Mouse (Mus musculus) bone marrow macrophage, adult 2 months (primary cell): ENCODE data around the gene Scaper. TPM values are rescaled to one million over a fixed set of nuclear protein-coding genes. Genes with fewer than 3 reads are reported as not detected.

ENCODE experiments used
- H3K27ac ChIP-seq: 2 replicates; pipeline ENCODE4 v1.5.1; 2012; ENCODE audit warnings: low read depth, low read length; ENCODE audit not compliant: insufficient read depth
- H3K4me1 ChIP-seq: 2 replicates; pipeline ENCODE4 v1.6.1; 2012; ENCODE audit warnings: low read length; ENCODE audit not compliant: control insufficient read depth, insufficient read depth
- H3K4me3 ChIP-seq: 2 replicates; pipeline ENCODE4 v1.5.1; 2012; ENCODE audit warnings: mild to moderate bottlenecking, low read length, moderate library complexity; ENCODE audit not compliant: insufficient read depth
- CTCF ChIP-seq: IDR thresholded peaks from 2 replicates; pipeline ENCODE4 v1.5.1; 2012; ENCODE audit warnings: low read depth, mild to moderate bottlenecking, low read length, moderate library complexity
- POLR2A ChIP-seq: IDR thresholded peaks from 2 replicates; pipeline ENCODE4 v1.6.1; 2012; ENCODE audit warnings: mild to moderate bottlenecking, low read depth, low read length, borderline replicate concordance
- polyA plus RNA-seq: library from polyadenylated mRNA; stranded (reverse); fragments of >200 nt; gene quantifications from 2 replicates; pipeline ENCODE4 v1.2.4, GENCODE M21; 2012; ENCODE audit not compliant: missing spikeins, insufficient read depth, insufficient read length

The Scaper gene
- polyA plus RNA-seq, 1 experiment, result 11.6 TPM

GRCm38 (mm10) chr9:55549302-55549890 is 388.5 kb downstream of the Scaper start:
- TF ChIP-seq POLR2A (no peak), CTCF (no peak)
- H3K4me1 ChIP-seq, result no peaks in the 10 kb centered on the region; the same call in 1 of the 2 replicates
- H3K4me3 ChIP-seq, result no peak overlapping the region
- H3K27ac ChIP-seq, result no peak overlapping the region

DNA sequence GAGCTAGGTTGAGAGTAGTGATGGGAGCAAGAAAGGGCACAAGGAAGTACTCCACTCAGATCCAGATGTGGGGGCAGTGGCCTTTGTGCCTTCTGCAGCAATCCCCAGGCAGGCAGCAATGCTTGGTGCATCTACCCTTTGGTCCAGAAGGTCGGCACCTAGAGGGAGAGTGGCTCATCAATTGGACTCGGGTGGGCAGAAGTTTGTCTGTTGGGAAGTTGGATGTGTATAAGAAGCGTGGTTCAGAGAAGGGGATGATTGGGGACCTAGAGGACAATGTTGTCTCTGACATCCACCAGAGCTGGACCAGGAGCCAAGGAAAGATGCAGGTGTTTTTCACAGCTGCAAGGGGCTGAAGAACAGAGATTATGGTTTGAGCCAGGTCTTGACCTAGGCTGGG is 389.0 kb downstream of the Scaper start:
- TF ChIP-seq POLR2A, result no peak
- TF ChIP-seq CTCF, result no peak
- no peak overlapping the region for H3K27ac ChIP-seq
- H3K4me1 ChIP-seq, result no peaks in the 10 kb centered on the region; the same call in 1 of the 2 replicates
- H3K4me3 ChIP-seq, result no peak overlapping the region

GRCm38 (mm10) chr9:55546176-55547010 is 391.5 kb downstream of the Scaper start:
- TF ChIP-seq CTCF, result no peak
- Histone ChIP-seq H3K27ac (no peak overlapping the region), H3K4me3 (peak overlapping the region; percentile 36), H3K4me1 (no peaks in the 10 kb centered on the region; the same call in 1 of the 2 replicates)

DNA sequence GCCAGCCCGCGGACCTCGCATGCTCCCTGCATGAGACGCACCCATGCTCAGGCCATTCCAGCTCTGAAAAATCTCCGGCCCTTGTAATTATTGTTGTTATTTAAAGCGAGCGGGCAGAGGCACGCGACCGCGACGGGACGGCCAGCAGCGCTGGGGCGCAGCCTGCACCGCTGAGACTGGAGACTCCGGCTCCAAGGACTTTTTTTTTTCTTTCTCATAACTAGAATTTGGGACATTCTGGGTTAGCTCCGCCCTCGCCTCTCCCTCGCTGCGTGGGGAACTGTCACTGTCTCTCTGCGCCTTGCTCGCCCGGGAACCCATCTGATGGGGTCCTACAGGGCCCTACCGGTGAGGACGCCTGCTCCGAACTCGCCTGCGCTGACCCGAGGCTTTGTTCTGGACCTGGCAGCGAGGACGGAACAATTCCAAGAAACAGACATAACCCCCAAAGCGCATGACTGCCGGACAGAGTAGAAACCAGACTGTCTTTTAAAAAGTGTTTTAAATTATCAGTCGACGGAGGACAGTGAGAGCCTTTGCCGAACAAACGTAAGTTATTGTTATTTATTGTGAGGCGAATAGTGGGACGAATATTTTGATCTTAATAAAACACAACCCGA is 392.3 kb downstream of the Scaper start:
- Histone ChIP-seq H3K4me1 (no peaks in the 10 kb centered on the region; the same call in 1 of the 2 replicates), H3K4me3 (peak overlapping the region; percentile 36), H3K27ac (no peak overlapping the region)
- no peak for TF ChIP-seq POLR2A
- no peak for TF ChIP-seq CTCF

GRCm38 (mm10) chr9:55544861-55545555 is 392.9 kb downstream of the Scaper start:
- H3K27ac ChIP-seq, result no peak overlapping the region
- H3K4me3 ChIP-seq, result peak overlapping the region; percentile 34
- TF ChIP-seq CTCF, result no peak
- TF ChIP-seq POLR2A, result no peak
- H3K4me1 ChIP-seq, result no peaks in the 10 kb centered on the region; the same call in 1 of the 2 replicates

DNA sequence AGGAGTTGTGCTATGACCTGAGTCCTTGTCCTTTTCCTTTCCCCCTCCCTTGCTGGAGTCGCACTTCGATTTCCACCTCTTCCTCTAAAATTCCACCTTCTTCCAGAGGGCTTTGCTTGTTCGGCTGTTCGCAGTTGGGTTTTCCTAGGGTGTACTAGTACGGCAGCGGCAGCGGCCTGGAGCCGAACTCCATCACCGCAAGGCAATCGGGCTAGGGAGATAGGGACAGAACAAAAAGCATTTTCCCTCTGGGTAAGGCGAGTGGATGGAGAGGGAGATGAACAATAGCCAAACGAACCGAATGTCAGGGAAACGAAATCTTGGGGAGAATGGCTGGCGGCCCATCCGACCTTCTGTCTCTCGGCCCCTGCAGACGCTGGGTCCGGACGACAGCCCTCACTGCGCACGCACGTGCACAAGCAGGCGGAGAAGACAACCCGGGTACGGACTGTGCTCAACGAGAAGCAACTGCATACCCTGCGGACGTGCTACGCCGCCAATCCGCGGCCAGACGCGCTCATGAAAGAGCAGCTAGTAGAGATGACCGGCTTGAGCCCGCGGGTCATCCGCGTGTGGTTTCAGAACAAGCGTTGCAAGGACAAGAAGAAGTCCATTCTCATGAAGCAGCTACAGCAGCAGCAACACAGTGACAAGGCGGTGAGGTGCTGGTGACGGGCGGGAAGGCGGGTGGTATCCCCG is 394.1 kb downstream of the Scaper start:
- TF ChIP-seq CTCF, result no peak
- no peak for TF ChIP-seq POLR2A
- peak overlapping the region; percentile 34 for H3K4me3 ChIP-seq
- no peaks in the 10 kb centered on the region; the same call in 1 of the 2 replicates for H3K4me1 ChIP-seq
- H3K27ac ChIP-seq, result no peak overlapping the region

GRCm38 (mm10) chr9:55543336-55543702 is 394.6 kb downstream of the Scaper start:
- Histone ChIP-seq H3K4me1 (no peaks in the 10 kb centered on the region; the same call in 1 of the 2 replicates), H3K27ac (no peak overlapping the region), H3K4me3 (no peak overlapping the region)
- TF ChIP-seq CTCF, result no peak
- no peak for TF ChIP-seq POLR2A

- H3K4me3 ChIP-seq, result peak overlapping the region; percentile 48
- TF ChIP-seq CTCF, result no peak
- no peak for TF ChIP-seq POLR2A
- H3K27ac ChIP-seq, result no peak overlapping the region
- H3K4me1 ChIP-seq, result no peaks in the 10 kb centered on the region; the same call in 1 of the 2 replicates
Measured at GRCm38 (mm10) chr9:55542366-55543325, 395.3 kb downstream of the Scaper start.
